Mouse (Mus musculus) liver, embryonic 12.5 days (tissue): Measurements from ENCODE around the gene Gm9508. TPM values are rescaled to one million over a fixed set of nuclear protein-coding genes. Genes with fewer than 3 reads are reported as not detected.

Source experiments
- ATAC-seq: fragments of 200-750 bp; cut with Nextera tagmentation; 2 replicates; pipeline ENCODE4 v1.8.0; 2017; ENCODE audit warnings: moderate number of reproducible peaks, mild to moderate bottlenecking, moderate library complexity
- H3K27ac ChIP-seq: fragments of 300-500 bp; sonication (generic); 2 replicates; pipeline ENCODE4 v1.5.1; 2016; ENCODE audit warnings: mild to moderate bottlenecking
- H3K27me3 ChIP-seq: fragments of 300-500 bp; sonication (generic); replicated peaks from 2 replicates; pipeline ENCODE4 v1.6.1; 2016; ENCODE audit warnings: mild to moderate bottlenecking, moderate library complexity
- H3K36me3 ChIP-seq: fragments of 300-500 bp; sonication (generic); 2 replicates; pipeline ENCODE4 v1.6.1; 2016; ENCODE audit warnings: mild to moderate bottlenecking, moderate library complexity
- H3K4me1 ChIP-seq: fragments of 300-500 bp; sonication (generic); 2 replicates; pipeline ENCODE4 v1.6.1; 2016
- H3K4me2 ChIP-seq: fragments of 300-500 bp; sonication (generic); 2 replicates; pipeline ENCODE4 v1.6.1; 2016; ENCODE audit warnings: mild to moderate bottlenecking, moderate library complexity
- H3K4me3 ChIP-seq: fragments of 300-500 bp; sonication (generic); 2 replicates; pipeline ENCODE4 v1.5.1; 2016; ENCODE audit warnings: mild to moderate bottlenecking, moderate library complexity
- H3K9ac ChIP-seq: fragments of 300-500 bp; sonication (generic); 2 replicates; pipeline ENCODE4 v1.6.1; 2016; ENCODE audit warnings: mild to moderate bottlenecking, moderate library complexity
- H3K9me3 ChIP-seq: fragments of 300-500 bp; sonication (generic); replicated peaks from 2 replicates; pipeline ENCODE4 v1.6.1; 2016; ENCODE audit warnings: mild to moderate bottlenecking, moderate library complexity
- WGBS: fragments of 180-500 bp; shearing (Covaris S2); methylation state at CpG from one replicate; pipeline ENCODE4 v1.1.7; 2016; ENCODE audit not compliant: insufficient replicate concordance; 5-methylcytosine and 5-hydroxymethylcytosine counted together
- polyA plus RNA-seq: library from polyadenylated mRNA; unstranded; fragments of >200 nt; fragmentation: Nextera tagmentation; extraction: Ambion mirVana; gene quantifications from 2 replicates; pipeline ENCODE4 v1.2.1, GENCODE M21; 2016

The Gm9508 gene
- polyA plus RNA-seq, 1 experiment from 2014 or later = not detected

DNA sequence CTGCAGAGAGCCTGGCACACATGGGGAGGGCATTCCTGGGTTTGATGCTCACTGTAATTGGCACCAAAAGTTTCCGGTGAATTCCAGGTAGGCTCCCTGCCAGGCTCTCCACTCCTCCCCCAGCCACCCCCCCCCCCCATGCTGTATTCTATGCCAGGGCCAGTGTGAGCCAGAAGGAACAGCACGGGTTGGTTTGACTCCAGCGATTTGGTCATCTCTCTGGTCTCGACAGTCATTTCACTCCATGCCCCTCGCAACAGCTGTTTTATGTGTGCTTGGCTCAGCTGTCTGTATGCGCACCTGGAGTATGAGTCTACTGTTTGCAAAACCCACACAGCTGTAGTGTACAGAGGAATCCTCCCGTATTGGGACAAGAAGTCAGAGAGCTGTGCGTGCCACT is 30.7 kb downstream of the Gm9508 start:
- H3K9me3 ChIP-seq = no peaks in the 10 kb centered on the region
- no peaks in the 10 kb centered on the region for H3K36me3 ChIP-seq
- H3K9ac ChIP-seq = no peak overlapping the region
- ATAC-seq = no peak
- peaks cover 49% of the 10 kb centered on the region for H3K27me3 ChIP-seq
- H3K4me2 ChIP-seq = no peak overlapping the region
- WGBS = 75% methylated on average over 8 of the region's 8 CpGs
- H3K4me1 ChIP-seq = peaks cover 14% of the 10 kb centered on the region
- no peak overlapping the region for H3K4me3 ChIP-seq
- H3K27ac ChIP-seq = no peak overlapping the region

- Histone ChIP-seq H3K27me3 (peaks cover 49% of the 10 kb centered on the region), H3K9ac (no peak overlapping the region), H3K9me3 (no peaks in the 10 kb centered on the region), H3K36me3 (no peaks in the 10 kb centered on the region), H3K4me1 (no peaks in the 10 kb centered on the region), H3K4me3 (no peak overlapping the region), H3K27ac (no peak overlapping the region), H3K4me2 (no peak overlapping the region)
- WGBS = 36% methylated on average over 43 of the region's 43 CpGs
- ATAC-seq = no peak
These were observed 32.9 kb downstream of the Gm9508 start for GRCm38 (mm10) chr10:77663949-77664665.

GRCm38 (mm10) chr10:77658286-77658994 is 38.6 kb downstream of the Gm9508 start:
- Histone ChIP-seq H3K9me3 (no peaks in the 10 kb centered on the region), H3K4me3 (no peak overlapping the region), H3K27me3 (peaks cover 13% of the 10 kb centered on the region), H3K4me2 (no peak overlapping the region), H3K36me3 (no peaks in the 10 kb centered on the region), H3K4me1 (no peaks in the 10 kb centered on the region), H3K27ac (no peak overlapping the region), H3K9ac (no peak overlapping the region)
- no peak for ATAC-seq
- WGBS = 45% methylated on average over 15 of the region's 15 CpGs

- ATAC-seq = no peak
- H3K9ac ChIP-seq = no peak overlapping the region
- WGBS = 79% methylated on average over 9 of the region's 9 CpGs
- no peaks in the 10 kb centered on the region for H3K9me3 ChIP-seq
- H3K4me1 ChIP-seq = no peaks in the 10 kb centered on the region
- H3K4me2 ChIP-seq = no peak overlapping the region
- H3K36me3 ChIP-seq = peaks cover 3% of the 10 kb centered on the region
- H3K27ac ChIP-seq = no peak overlapping the region
- H3K27me3 ChIP-seq = no peaks in the 10 kb centered on the region
- H3K4me3 ChIP-seq = no peak overlapping the region
These were observed 45.0 kb downstream of the Gm9508 start for GRCm38 (mm10) chr10:77652046-77652445.

DNA sequence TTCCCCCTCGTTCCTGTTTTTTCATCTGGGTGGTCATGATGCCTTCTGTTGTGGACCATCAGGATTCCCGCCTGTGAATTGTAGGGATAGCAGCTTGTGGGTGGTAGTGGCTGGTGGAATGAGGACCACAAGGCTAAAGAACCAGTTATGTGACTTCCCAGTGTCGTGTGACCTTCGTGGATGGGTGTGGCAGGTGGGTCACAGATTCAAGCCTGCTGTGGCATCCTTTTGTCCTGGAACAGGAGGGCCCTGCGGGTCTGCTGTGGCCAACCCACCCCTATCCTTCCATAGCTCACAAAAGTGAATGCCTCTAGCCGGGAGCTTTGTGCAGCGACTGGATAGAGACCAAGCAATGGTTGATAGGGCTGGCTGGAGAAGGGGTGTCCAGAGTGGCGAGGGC is 49.1 kb downstream of the Gm9508 start:
- peaks cover 44% of the 10 kb centered on the region for H3K36me3 ChIP-seq
- H3K4me2 ChIP-seq = no peak overlapping the region
- no peak for ATAC-seq
- no peaks in the 10 kb centered on the region for H3K27me3 ChIP-seq
- H3K27ac ChIP-seq = no peak overlapping the region
- H3K4me3 ChIP-seq = no peak overlapping the region
- H3K4me1 ChIP-seq = no peaks in the 10 kb centered on the region
- WGBS = 80% methylated on average over 8 of the region's 8 CpGs
- H3K9me3 ChIP-seq = no peaks in the 10 kb centered on the region
- no peak overlapping the region for H3K9ac ChIP-seq

GRCm38 (mm10) chr10:77647461-77647860 is 49.6 kb downstream of the Gm9508 start:
- H3K4me1 ChIP-seq = no peaks in the 10 kb centered on the region
- no peak overlapping the region for H3K4me3 ChIP-seq
- no peak for ATAC-seq
- H3K9ac ChIP-seq = no peak overlapping the region
- 45% methylated on average over 1 of the region's 1 CpGs for WGBS
- H3K4me2 ChIP-seq = no peak overlapping the region
- no peak overlapping the region for H3K27ac ChIP-seq
- no peaks in the 10 kb centered on the region for H3K27me3 ChIP-seq
- no peaks in the 10 kb centered on the region for H3K9me3 ChIP-seq
- H3K36me3 ChIP-seq = peaks cover 49% of the 10 kb centered on the region

Other genes with a start within 250 kb of the Gm9508 start
- gene Fam207a, start 181.4 kb downstream of the Gm9508 start, polyA plus RNA-seq = 32.7 and 33.7 TPM in 2 replicates
- gene Itgb2, start 167.0 kb downstream of the Gm9508 start, polyA plus RNA-seq = 13.5 and 13.9 TPM in 2 replicates
- 68.8 and 72.8 TPM in 2 replicates for gene Pttg1ip, start 115.5 kb downstream of the Gm9508 start, polyA plus RNA-seq
- gene Sumo3, start 91.1 kb downstream of the Gm9508 start, polyA plus RNA-seq = 138 and 146 TPM in 2 replicates
- 5.1 TPM in 1 of 2 replicates, not detected in the other for gene Gm49325, start 91.0 kb downstream of the Gm9508 start, polyA plus RNA-seq
- 55.7 and 59.9 TPM in 2 replicates for gene Ube2g2, start 75.0 kb downstream of the Gm9508 start, polyA plus RNA-seq
- 0.05 TPM in 1 of 2 replicates, not detected in the other for gene Tspear, start 10.7 kb downstream of the Gm9508 start, polyA plus RNA-seq
- not detected in 2 replicates for gene Gm19402, start 6.5 kb downstream of the Gm9508 start, polyA plus RNA-seq
- gene Gm10272, start 9.4 kb upstream of the Gm9508 start, polyA plus RNA-seq = not detected in 2 replicates
- gene Gm10024, start 14.2 kb upstream of the Gm9508 start, polyA plus RNA-seq = not detected in 2 replicates
- not detected in 2 replicates for gene Gm10142, start 18.6 kb upstream of the Gm9508 start, polyA plus RNA-seq
- gene Krtap12-1, start 23.4 kb upstream of the Gm9508 start, polyA plus RNA-seq = not detected in 2 replicates
- not detected in 2 replicates for gene Gm10100, start 29.3 kb upstream of the Gm9508 start, polyA plus RNA-seq
- not detected in 2 replicates for gene Gm18596, start 45.4 kb upstream of the Gm9508 start, polyA plus RNA-seq
- gene Gm9736, start 54.1 kb upstream of the Gm9508 start, polyA plus RNA-seq = not detected in 2 replicates
- not detected in 2 replicates for gene Gm3233, start 62.4 kb upstream of the Gm9508 start, polyA plus RNA-seq
- gene Gm3238, start 74.1 kb upstream of the Gm9508 start, polyA plus RNA-seq = not detected in 2 replicates
- gene Gm7138, start 79.7 kb upstream of the Gm9508 start, polyA plus RNA-seq = not detected in 2 replicates
- not detected in 2 replicates for gene Gm3250, start 85.3 kb upstream of the Gm9508 start, polyA plus RNA-seq
- not detected in 2 replicates for gene Gm7137, start 91.0 kb upstream of the Gm9508 start, polyA plus RNA-seq
- not detected in 2 replicates for gene Gm9639, start 97.8 kb upstream of the Gm9508 start, polyA plus RNA-seq
- gene Gm19668, start 101.9 kb upstream of the Gm9508 start, polyA plus RNA-seq = not detected in 2 replicates
- not detected in 2 replicates for gene Gm9507, start 114.6 kb upstream of the Gm9508 start, polyA plus RNA-seq
- gene Gm2696, start 117.4 kb upstream of the Gm9508 start, polyA plus RNA-seq = not detected in 2 replicates
- not detected in 2 replicates for gene Krtap10-4, start 129.9 kb upstream of the Gm9508 start, polyA plus RNA-seq
- gene Krtap10-10, start 138.7 kb upstream of the Gm9508 start, polyA plus RNA-seq = not detected in 2 replicates
- gene Gm36176, start 149.6 kb upstream of the Gm9508 start, polyA plus RNA-seq = not detected in 2 replicates
- not detected in 2 replicates for gene Gm10318, start 155.6 kb upstream of the Gm9508 start, polyA plus RNA-seq
- gene Gm3285, start 164.7 kb upstream of the Gm9508 start, polyA plus RNA-seq = not detected in 2 replicates
- 8.5 and 8.7 TPM in 2 replicates for gene Lrrc3, start 205.3 kb upstream of the Gm9508 start, polyA plus RNA-seq